Mouse (Mus musculus) forebrain, embryonic 16.5 days (tissue): ENCODE data around the gene Col7a1. TPM values are rescaled to one million over a fixed set of nuclear protein-coding genes. Genes with fewer than 3 reads are reported as not detected.

Experiments
- ATAC-seq: fragments of 200-750 bp; cut with Nextera tagmentation; 2 replicates; pipeline ENCODE4 v1.8.0; 2017; ENCODE audit warnings: mild to moderate bottlenecking, moderate library complexity
- H3K27ac ChIP-seq: fragments of 300-500 bp; sonication (generic); 2 replicates; pipeline ENCODE4 v1.5.1; 2014; ENCODE audit warnings: low read length, control low read depth
- H3K27me3 ChIP-seq: fragments of 300-500 bp; sonication (generic); replicated peaks from 2 replicates; pipeline ENCODE4 v1.6.1; 2014; ENCODE audit warnings: low read length; ENCODE audit not compliant: control insufficient read depth, insufficient read depth
- H3K36me3 ChIP-seq: fragments of 300-500 bp; sonication (generic); 2 replicates; pipeline ENCODE4 v1.6.1; 2014; ENCODE audit not compliant: control insufficient read depth, insufficient read depth
- H3K4me1 ChIP-seq: fragments of 300-500 bp; sonication (generic); replicated peaks from 2 replicates; pipeline ENCODE4 v1.6.1; 2014; ENCODE audit warnings: low read length; ENCODE audit not compliant: control insufficient read depth, insufficient read depth
- H3K4me2 ChIP-seq: fragments of 300-500 bp; sonication (generic); 2 replicates; pipeline ENCODE4 v1.6.1; 2014; ENCODE audit warnings: mild to moderate bottlenecking, low read length, control low read depth
- H3K4me3 ChIP-seq: fragments of 300-500 bp; sonication (generic); replicated peaks from 2 replicates; pipeline ENCODE4 v1.5.1; 2014; ENCODE audit warnings: mild to moderate bottlenecking, low read length, control low read depth
- H3K9ac ChIP-seq: fragments of 300-500 bp; sonication (generic); replicated peaks from 2 replicates; pipeline ENCODE4 v1.6.1; 2014; ENCODE audit warnings: low read depth, low read length, control low read depth
- H3K9me3 ChIP-seq: fragments of 300-500 bp; sonication (generic); 2 replicates; pipeline ENCODE4 v1.6.1; 2016; ENCODE audit warnings: low read length; ENCODE audit not compliant: control insufficient read depth
- WGBS: fragments of 180-500 bp; shearing (Covaris S2); extraction: QIAGEN DNeasy Blood & Tissue Kit; methylation state at CpG from one replicate; pipeline ENCODE4 v1.1.7; 2014; 5-methylcytosine and 5-hydroxymethylcytosine counted together
- polyA plus RNA-seq: library from polyadenylated mRNA; unstranded; fragments of >200 nt; fragmentation: Nextera tagmentation; extraction: Ambion mirVana; gene quantifications from 2 replicates; pipeline ENCODE4 v1.2.1, GENCODE M21; 2015

Gene Col7a1
- polyA plus RNA-seq, 1 experiment from 2014 or later, result 1.5 TPM

DNA sequence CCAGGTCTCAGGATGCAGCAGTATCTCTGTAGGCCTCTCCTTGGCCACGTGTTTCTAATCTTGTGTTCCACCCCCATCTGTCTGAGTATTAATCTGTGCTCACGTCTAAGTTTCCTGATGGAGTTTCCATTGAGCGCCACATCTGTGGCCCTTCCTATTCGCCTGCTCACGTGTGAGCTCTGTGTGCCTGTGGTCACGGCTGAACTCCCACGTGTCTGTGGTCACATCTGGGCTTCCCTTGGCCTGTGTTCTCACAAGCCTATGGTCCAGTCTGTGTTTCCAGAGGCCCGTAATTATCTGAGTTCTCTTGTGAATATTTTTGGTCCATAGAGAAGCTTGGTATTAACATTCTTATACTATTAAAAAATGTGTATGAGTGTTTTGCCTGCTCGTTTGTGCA lies 23.1 kb downstream of the Col7a1 start:
- 85% methylated on average over 9 of the region's 9 CpGs for WGBS

DNA sequence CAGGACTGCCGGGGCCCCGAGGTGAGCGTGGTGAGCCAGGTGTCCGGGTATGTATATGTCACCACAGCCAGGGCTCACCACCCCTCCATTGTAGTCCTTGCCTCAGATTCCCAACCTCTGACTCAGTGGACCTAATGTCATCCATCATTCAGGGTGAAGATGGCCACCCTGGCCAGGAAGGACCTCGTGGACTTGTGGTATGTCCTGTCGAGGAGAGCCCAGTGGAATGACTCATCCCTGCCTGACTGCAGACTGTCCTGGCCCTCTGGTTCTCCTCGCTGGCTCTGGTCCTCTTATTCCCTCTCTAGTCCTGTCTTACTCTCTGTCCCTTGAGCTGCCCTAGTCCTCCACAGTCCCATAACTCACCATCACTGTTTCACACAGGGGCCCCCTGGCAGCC lies 24.6 kb downstream of the Col7a1 start:
- Histone ChIP-seq H3K27ac (no peak overlapping the region), H3K4me1 (no peaks in the 10 kb centered on the region), H3K9me3 (no peaks in the 10 kb centered on the region), H3K9ac (no peak overlapping the region), H3K4me2 (no peak overlapping the region), H3K27me3 (no peaks in the 10 kb centered on the region), H3K4me3 (no peak overlapping the region), H3K36me3 (no peaks in the 10 kb centered on the region)
- WGBS, result 87% methylated on average over 7 of the region's 7 CpGs
- no peak for ATAC-seq

More for the DNA sequence above, 23.1 kb downstream of the Col7a1 start:
- H3K9ac ChIP-seq, result no peak overlapping the region
- H3K4me3 ChIP-seq, result no peak overlapping the region
- H3K27ac ChIP-seq, result no peak overlapping the region
- H3K4me2 ChIP-seq, result no peak overlapping the region
- no peaks in the 10 kb centered on the region for H3K27me3 ChIP-seq
- no peaks in the 10 kb centered on the region for H3K9me3 ChIP-seq
- ATAC-seq, result no peak
- no peaks in the 10 kb centered on the region for H3K36me3 ChIP-seq
- H3K4me1 ChIP-seq, result no peaks in the 10 kb centered on the region

DNA sequence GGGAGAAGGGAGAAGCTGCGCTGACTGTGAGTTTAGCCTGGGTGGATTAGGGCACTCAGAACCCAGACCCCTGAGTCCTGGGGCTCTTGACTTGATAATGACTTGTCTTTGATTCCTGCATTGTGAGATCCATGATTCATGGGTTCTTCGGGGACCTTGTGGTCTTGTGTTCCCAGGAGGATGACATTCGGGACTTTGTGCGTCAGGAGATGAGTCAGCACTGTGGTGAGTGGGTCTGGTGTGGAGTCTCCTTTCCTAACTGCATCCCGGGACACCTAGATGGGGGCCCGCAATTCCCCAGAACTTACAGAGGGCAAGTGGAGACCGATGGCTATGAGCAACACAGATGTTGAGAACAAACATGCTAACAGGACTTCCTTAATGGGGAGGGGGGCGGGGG lies 29.1 kb downstream of the Col7a1 start:
- no peak overlapping the region for H3K4me3 ChIP-seq
- no peaks in the 10 kb centered on the region for H3K36me3 ChIP-seq
- WGBS, result 84% methylated on average over 8 of the region's 8 CpGs
- H3K27ac ChIP-seq, result no peak overlapping the region
- H3K27me3 ChIP-seq, result no peaks in the 10 kb centered on the region
- H3K9me3 ChIP-seq, result no peaks in the 10 kb centered on the region
- H3K4me2 ChIP-seq, result no peak overlapping the region
- no peak overlapping the region for H3K9ac ChIP-seq
- no peaks in the 10 kb centered on the region for H3K4me1 ChIP-seq
- no peak for ATAC-seq

DNA sequence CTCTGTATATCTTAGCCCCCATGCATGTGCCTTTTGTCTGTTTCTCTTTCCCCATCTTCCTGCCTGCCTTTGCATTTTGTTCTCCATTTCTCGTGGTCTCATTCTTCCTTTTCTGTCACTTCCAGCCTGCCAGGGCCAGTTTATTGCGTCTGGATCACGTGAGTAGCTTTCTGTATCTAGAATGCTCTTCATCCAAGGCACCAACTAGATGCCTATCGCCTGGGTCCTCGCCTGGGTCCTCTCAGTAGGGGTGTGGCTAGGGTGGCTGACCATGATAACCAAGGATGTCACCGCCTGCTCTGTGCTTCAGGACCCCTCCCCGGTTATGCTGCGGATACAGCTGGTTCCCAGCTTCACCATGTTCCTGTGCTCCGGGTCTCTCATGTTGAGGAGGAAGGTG lies 29.8 kb downstream of the Col7a1 start:
- no peaks in the 10 kb centered on the region for H3K36me3 ChIP-seq
- ATAC-seq, result no peak
- H3K27ac ChIP-seq, result no peak overlapping the region
- WGBS, result 78% methylated on average over 9 of the region's 9 CpGs
- H3K4me1 ChIP-seq, result no peaks in the 10 kb centered on the region
- H3K9ac ChIP-seq, result no peak overlapping the region
- H3K4me3 ChIP-seq, result no peak overlapping the region
- H3K9me3 ChIP-seq, result no peaks in the 10 kb centered on the region
- no peaks in the 10 kb centered on the region for H3K27me3 ChIP-seq
- H3K4me2 ChIP-seq, result no peak overlapping the region

DNA sequence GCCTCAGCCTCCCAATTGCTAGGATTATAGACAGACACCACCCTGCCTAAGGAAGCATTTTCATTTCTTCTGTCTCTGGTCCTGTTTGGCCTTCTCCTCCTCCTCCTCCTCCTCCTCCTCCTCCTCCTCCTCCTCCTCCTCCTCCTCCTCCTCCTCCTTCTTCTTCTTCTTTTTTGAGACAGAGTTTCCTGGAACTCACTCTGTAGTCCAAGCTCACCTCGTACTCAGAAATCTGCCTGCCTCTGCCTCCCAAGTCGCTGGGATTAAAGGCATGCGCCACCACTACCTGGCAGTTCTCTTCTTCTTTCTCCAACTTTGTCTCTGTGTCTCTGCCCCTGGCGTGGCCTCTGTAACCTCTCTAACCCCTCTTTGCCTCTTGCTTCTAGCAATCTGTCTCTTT lies 32.3 kb downstream of the Col7a1 start, which contains the start of gene Ucn2:
Gene Ucn2 (plus strand): TSS at position 301 of the 400 bp plus-strand sequence.
- Histone ChIP-seq H3K4me1 (peaks cover under 1% of the 10 kb centered on the region), H3K27ac (no peak within 1 kb of the TSS), H3K4me2 (no peak within 1 kb of the TSS), H3K4me3 (no peak within 1 kb of the TSS), H3K9me3 (no peaks in the 10 kb centered on the region), H3K36me3 (no peaks in the 10 kb centered on the region), H3K27me3 (no peaks in the 10 kb centered on the region), H3K9ac (no peak within 1 kb of the TSS)
- WGBS, result 93% methylated on average over 4 of the region's 4 CpGs
- ATAC-seq, result no peak

DNA sequence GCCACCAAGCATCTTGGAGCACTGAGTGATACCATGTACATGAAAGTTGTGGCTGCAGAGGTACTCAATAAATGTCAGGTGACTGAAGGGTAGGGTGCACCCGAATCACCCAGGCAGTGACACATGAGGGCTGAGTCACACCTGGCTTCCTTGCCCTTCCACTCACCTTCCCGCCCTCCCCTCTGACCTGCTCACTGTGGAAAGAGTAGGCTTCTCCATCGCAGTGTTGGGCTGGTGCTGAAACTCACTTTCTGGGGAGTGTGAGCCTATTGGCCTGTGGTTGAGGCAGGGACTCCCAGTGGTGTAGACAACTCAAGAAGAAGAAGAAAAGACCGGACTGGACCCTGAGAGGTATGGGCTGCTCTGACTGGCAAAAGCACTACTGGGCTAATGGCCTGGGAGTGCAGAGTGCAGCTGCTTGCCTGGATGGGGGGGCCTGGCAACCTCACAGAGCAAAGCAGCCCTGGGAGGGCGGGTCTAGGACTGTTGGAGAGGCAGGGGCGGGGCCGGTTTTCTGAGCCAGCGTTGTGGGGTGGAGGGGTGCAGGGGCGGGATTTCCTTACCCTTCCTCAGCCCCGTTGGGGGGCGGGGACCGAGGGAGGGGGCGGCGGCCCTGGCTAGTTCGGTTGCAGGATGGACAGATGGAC lies 34.4 kb downstream of the Col7a1 start:
- H3K36me3 ChIP-seq, result no peaks in the 10 kb centered on the region
- no peak for ATAC-seq
- no peak overlapping the region for H3K4me3 ChIP-seq
- H3K9me3 ChIP-seq, result no peaks in the 10 kb centered on the region
- WGBS, result 21% methylated on average over 15 of the region's 15 CpGs
- no peak overlapping the region for H3K9ac ChIP-seq
- H3K4me2 ChIP-seq, result no peak overlapping the region
- peaks cover 13% of the 10 kb centered on the region for H3K4me1 ChIP-seq
- H3K27me3 ChIP-seq, result no peaks in the 10 kb centered on the region
- H3K27ac ChIP-seq, result no peak overlapping the region

DNA sequence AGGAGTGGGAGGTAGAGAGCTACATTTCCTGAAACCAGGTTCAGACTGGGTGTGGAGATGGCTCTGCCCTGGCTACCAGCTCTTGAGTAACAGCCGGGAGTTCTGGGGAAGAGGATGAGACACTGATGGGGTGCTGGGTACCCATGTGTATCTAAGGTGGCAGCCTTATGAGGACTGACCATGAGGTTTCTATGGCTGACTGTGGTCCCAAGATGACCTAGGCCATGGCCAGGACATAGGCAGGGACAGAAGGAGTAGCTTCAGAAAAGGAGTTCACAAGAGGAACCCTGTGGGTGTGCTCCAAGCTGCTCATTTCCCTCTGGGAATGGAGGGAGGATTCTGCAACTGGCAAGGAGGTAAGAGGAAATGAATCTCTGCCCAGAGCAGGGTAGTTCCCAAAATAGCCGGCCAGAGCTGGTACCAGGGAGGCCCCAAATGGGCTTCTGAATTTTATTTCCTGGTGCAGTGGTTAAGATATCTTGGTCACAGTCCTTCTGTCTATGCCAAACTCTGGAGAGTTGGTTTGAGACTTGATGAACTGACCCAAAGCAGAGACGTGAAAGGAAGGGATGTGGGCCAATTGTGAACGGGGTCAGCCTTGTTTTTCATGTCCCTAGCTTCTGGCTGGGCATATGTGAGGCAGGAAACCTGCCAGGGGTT lies 36.5 kb downstream of the Col7a1 start:
- WGBS, result 76% methylated on average over 4 of the region's 4 CpGs

DNA sequence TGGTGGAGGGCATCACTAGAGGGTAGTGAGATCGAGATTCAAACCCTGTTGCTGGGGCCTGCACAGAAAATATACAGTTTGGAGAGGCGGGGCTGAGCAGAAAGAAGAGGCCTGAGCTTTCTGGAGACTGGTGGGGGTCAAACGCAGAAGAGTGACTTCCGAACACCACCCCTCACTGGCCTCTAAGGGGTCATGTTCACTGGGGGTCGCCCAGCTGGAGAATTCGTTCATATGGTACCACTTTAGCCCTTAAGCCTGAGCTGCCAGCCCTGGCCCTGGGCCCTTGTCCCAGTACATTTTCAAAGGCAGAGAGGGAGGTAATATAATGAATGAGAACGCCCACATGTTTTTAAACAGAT lies 37.1 kb downstream of the Col7a1 start:
- Histone ChIP-seq H3K4me3 (no peak overlapping the region), H3K4me1 (peaks cover 13% of the 10 kb centered on the region), H3K9me3 (no peaks in the 10 kb centered on the region), H3K4me2 (no peak overlapping the region), H3K9ac (no peak overlapping the region), H3K27me3 (no peaks in the 10 kb centered on the region), H3K27ac (no peak overlapping the region), H3K36me3 (no peaks in the 10 kb centered on the region)
- no peak for ATAC-seq
- 57% methylated on average over 7 of the region's 7 CpGs for WGBS

More for the DNA sequence above, 36.5 kb downstream of the Col7a1 start:
- peaks cover 13% of the 10 kb centered on the region for H3K4me1 ChIP-seq
- no peak overlapping the region for H3K4me2 ChIP-seq
- no peak for ATAC-seq
- H3K36me3 ChIP-seq, result no peaks in the 10 kb centered on the region
- H3K27me3 ChIP-seq, result no peaks in the 10 kb centered on the region
- no peak overlapping the region for H3K27ac ChIP-seq
- H3K9me3 ChIP-seq, result no peaks in the 10 kb centered on the region
- H3K4me3 ChIP-seq, result no peak overlapping the region
- H3K9ac ChIP-seq, result no peak overlapping the region

DNA sequence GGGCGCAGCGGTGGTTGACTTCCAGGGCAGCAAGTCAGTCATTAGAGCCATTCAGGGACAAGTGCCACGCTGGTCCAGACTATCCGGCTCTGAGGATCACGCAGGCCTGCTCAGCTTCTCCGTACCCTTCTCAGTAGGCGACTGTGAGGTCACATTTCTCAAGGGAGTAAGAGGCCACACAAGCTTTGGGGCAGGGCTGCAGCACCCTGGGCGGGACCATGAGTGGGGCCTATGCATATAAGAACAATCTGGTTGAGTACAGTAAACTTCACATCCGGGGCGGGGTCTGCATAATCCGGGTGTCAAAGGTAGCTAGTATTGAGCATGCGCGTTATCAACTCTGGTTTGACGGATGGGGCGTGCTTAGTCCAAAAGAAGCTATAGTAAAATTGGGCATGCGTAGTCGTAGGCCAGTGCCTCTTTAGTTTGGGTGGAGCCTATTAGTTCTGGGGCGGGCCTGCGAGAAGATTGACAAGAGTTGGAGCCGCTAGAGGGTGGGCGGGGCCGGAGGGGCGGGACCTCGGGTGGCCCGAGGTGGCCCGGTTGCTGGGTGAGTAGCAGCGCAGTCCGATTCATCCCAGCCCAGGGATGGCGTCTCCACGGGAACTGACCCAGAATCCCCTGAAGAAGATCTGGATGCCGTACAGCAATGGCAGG lies 38.2 kb downstream of the Col7a1 start, which contains the start of gene Pfkfb4:
Gene Pfkfb4 (plus strand): TSS at position 351 of the 657 bp plus-strand sequence.
- WGBS, result 2% methylated on average over 31 of the region's 31 CpGs
- peak; percentile 96 for ATAC-seq

More for the DNA sequence above, 38.2 kb downstream of the Col7a1 start, which contains the start of gene Pfkfb4:
- no peaks in the 10 kb centered on the region for H3K36me3 ChIP-seq
- H3K9ac ChIP-seq, result peak within 1 kb of the TSS; percentile 68
- no peaks in the 10 kb centered on the region for H3K27me3 ChIP-seq
- H3K4me2 ChIP-seq, result peak within 1 kb of the TSS; percentile 75
- peaks cover 13% of the 10 kb centered on the region for H3K4me1 ChIP-seq
- peak within 1 kb of the TSS; percentile 68 for H3K27ac ChIP-seq
- H3K4me3 ChIP-seq, result peak within 1 kb of the TSS; percentile 62
- H3K9me3 ChIP-seq, result no peaks in the 10 kb centered on the region
